Mouse (Mus musculus): ENCODE results near the gene 0610012G03Rik. TPM values are rescaled to one million over a fixed set of nuclear protein-coding genes. Genes with fewer than 3 reads are reported as not detected.

The 0610012G03Rik gene
- polyA plus RNA-seq, 1 experiment from 2014 or later: 113 TPM

DNA sequence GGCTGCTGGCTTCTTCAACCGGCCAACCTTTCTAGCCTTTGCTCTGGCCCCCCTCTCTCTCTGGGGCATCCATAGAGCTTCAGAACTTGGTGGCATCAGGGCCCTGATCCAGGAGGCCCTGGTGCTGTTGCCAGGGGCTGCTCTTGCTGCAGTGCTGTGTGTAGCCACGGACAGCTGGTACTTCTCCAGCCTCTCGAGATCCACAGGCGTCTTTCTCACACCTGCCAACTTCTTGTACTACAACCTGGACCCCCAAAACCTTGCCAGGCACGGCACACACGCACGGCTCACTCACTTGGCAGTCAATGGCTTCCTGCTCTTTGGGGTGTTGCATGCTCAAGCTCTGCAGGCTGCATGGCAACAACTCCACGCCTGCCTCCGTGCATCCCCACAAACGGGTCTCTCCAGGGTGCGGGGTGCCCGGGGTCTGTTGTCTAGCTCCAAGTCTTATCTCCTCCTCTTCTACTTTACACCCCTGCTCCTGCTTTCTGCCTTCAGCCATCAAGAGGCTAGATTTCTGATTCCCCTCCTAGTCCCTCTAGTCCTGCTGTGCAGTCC lies 3.5 kb downstream of the 0610012G03Rik start:
- Histone ChIP-seq H3K9ac (0 out of 2 replicates have a peak overlapping the region, but pooled peaks have one; percentile 31), H3K27me3 (no peaks in the 10 kb centered on the region), H3K4me1 (replicated peaks) (peaks cover 54% of the 10 kb centered on the region), H3K27ac (no peak overlapping the region), H3K36me3 (peaks cover 9% of the 10 kb centered on the region), H3K9me3 (no peaks in the 10 kb centered on the region), H3K4me2 (no peak overlapping the region), H3K4me3 (no peak overlapping the region)
- no peak for ATAC-seq (ENCODE audit: low FRiP score)
- WGBS: 91% methylated on average over 12 of the region's 12 CpGs

DNA sequence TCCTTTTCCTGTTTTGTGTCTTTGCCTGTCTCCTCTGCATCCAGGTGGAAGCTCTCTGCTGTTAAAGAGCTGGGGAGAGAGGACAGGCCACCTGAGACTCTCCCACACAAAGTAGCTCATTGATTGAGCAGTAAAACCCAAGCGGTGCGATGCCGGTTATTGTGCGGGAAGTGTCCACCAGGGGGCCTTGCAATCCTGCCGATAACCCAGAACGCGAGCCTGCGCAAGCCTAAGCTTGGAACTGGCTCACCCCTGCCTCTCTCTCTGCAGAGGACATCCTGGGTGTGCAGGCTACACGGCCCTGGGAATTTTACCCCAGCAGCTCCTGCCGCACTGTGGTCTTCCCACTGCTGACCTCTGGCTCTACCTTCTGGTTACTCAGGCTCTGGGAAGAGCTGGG lies 4.3 kb downstream of the 0610012G03Rik start:
- 4% methylated on average over 10 of the region's 10 CpGs for WGBS

DNA sequence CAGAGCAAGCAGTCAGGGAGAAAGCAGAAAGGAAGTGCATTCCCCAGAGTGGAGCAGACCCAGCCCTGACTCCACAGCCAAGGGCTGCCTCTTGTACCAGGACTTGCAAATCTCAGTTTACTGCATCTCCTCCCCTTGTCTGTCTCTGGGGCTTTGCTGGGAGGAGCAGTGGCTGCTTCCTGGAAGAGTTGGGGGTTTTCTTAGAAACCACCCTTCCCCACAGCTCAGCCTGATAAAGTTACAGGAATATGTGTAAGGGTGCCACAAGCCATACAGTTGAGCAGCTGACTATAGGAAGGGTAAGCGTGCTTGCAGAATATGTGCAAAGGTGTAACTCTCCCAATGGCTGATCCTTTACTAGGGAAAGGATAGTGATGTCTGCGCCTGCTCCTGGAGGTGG lies 7.7 kb downstream of the 0610012G03Rik start:
- Histone ChIP-seq H3K9ac (no peak overlapping the region), H3K27me3 (peaks cover 10% of the 10 kb centered on the region; the same call in 1 of the 2 replicates), H3K36me3 (peaks cover 8% of the 10 kb centered on the region), H3K4me3 (no peak overlapping the region), H3K9me3 (no peaks in the 10 kb centered on the region), H3K4me1 (replicated peaks) (peaks cover 23% of the 10 kb centered on the region), H3K27ac (no peak overlapping the region), H3K4me2 (no peak overlapping the region)
- ATAC-seq (ENCODE audit: low FRiP score): no peak
- WGBS: 79% methylated on average over 2 of the region's 2 CpGs

More for the DNA sequence above, 4.3 kb downstream of the 0610012G03Rik start:
- Histone ChIP-seq H3K4me1 (replicated peaks) (peaks cover 46% of the 10 kb centered on the region), H3K4me2 (0 out of 2 replicates have a peak overlapping the region, but pooled peaks have one; percentile 19), H3K27me3 (no peaks in the 10 kb centered on the region), H3K36me3 (peaks cover 9% of the 10 kb centered on the region), H3K27ac (no peak overlapping the region), H3K9me3 (no peaks in the 10 kb centered on the region), H3K4me3 (no peak overlapping the region), H3K9ac (peak overlapping the region; percentile 31; the same call in 1 of the 2 replicates)
- no peak; the same call in 1 of the 2 replicates for ATAC-seq (ENCODE audit: low FRiP score)

GRCm38 (mm10) chr16:31938856-31939255 lies 9.4 kb downstream of the 0610012G03Rik start:
- no peak for ATAC-seq (ENCODE audit: low FRiP score)
- no peaks in the 10 kb centered on the region for H3K9me3 ChIP-seq
- WGBS: 76% methylated on average over 6 of the region's 6 CpGs
- no peak overlapping the region for H3K4me2 ChIP-seq
- H3K9ac ChIP-seq: no peak overlapping the region
- peaks cover 25% of the 10 kb centered on the region for H3K4me1 ChIP-seq (replicated peaks)
- H3K4me3 ChIP-seq: no peak overlapping the region
- H3K36me3 ChIP-seq: no peaks in the 10 kb centered on the region; the same call in 1 of the 2 replicates
- H3K27ac ChIP-seq: no peak overlapping the region
- H3K27me3 ChIP-seq: peaks cover 16% of the 10 kb centered on the region; the same call in 1 of the 2 replicates

DNA sequence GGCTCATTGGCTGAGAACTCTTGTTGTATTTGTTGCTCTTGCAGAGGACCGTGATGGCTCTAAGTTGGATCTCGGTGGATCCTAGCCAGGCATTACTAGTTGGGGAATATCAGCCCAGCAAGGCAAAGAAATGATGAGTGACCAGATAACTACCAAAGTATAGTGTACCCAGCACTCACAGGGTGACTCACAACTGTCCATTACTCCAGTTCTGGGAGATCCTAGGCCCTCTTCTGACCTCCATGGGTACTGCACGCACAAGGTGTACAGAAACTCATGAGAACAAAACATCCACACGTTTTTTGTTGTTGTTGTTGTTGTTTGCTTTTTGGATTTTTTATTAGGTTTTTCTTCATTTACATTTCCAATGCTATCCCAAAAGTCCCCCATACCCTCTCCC lies 11.7 kb downstream of the 0610012G03Rik start:
- no peak for ATAC-seq (ENCODE audit: low FRiP score)
- Histone ChIP-seq H3K4me2 (no peak overlapping the region), H3K27ac (no peak overlapping the region), H3K4me1 (replicated peaks) (peaks cover 38% of the 10 kb centered on the region), H3K9me3 (no peaks in the 10 kb centered on the region), H3K9ac (no peak overlapping the region), H3K27me3 (peaks cover 16% of the 10 kb centered on the region; the same call in 1 of the 2 replicates), H3K4me3 (no peak overlapping the region), H3K36me3 (no peaks in the 10 kb centered on the region; the same call in 1 of the 2 replicates)
- 89% methylated on average over 4 of the region's 4 CpGs for WGBS

GRCm38 (mm10) chr16:31935091-31935979 lies 13.0 kb downstream of the 0610012G03Rik start:
- WGBS: 5% methylated on average over 36 of the region's 36 CpGs
- Histone ChIP-seq H3K4me1 (replicated peaks) (peaks cover 39% of the 10 kb centered on the region), H3K27ac (peak overlapping the region; percentile 98)

DNA sequence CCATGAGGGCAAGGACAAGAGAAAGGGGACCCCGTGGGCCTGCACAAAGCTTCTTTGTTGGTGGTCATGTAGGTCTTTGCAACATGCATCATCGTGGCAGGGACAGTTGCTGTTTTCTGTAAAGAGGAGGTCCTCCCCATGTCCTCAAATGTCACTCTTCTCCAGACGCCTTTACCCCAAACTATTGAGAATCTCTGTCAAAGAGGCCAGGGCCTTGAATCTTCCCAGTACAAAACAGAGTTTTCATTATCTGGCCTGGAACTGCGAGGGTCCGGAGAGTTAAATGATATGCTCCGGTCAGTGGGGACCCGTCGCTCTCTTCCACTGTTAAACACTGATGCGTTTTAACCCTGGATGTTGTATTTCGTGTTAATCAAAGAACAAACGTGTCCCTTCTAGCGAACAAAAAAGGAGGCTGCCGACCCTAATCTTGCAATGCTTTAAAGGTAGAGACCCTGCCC lies 13.7 kb downstream of the 0610012G03Rik start:
- H3K9ac ChIP-seq: peak overlapping the region; percentile 80
- no peak for ATAC-seq (ENCODE audit: low FRiP score)
- H3K4me2 ChIP-seq: peak overlapping the region; percentile 80
- H3K27me3 ChIP-seq: peaks cover 17% of the 10 kb centered on the region; the same call in 1 of the 2 replicates
- H3K4me3 ChIP-seq: peak overlapping the region; percentile 45
- H3K9me3 ChIP-seq: no peaks in the 10 kb centered on the region
- 9% methylated on average over 13 of the region's 13 CpGs for WGBS
- H3K27ac ChIP-seq: peak overlapping the region; percentile 98
- H3K36me3 ChIP-seq: no peaks in the 10 kb centered on the region
- peaks cover 39% of the 10 kb centered on the region for H3K4me1 ChIP-seq (replicated peaks)

More at GRCm38 (mm10) chr16:31935091-31935979, 13.0 kb downstream of the 0610012G03Rik start:
- peaks cover 16% of the 10 kb centered on the region; the same call in 1 of the 2 replicates for H3K27me3 ChIP-seq
- peak overlapping the region; percentile 80 for H3K9ac ChIP-seq
- no peaks in the 10 kb centered on the region for H3K36me3 ChIP-seq
- no peaks in the 10 kb centered on the region for H3K9me3 ChIP-seq
- peak overlapping the region; percentile 80 for H3K4me2 ChIP-seq
- peak overlapping the region; percentile 45 for H3K4me3 ChIP-seq
- no peak for ATAC-seq (ENCODE audit: low FRiP score)

DNA sequence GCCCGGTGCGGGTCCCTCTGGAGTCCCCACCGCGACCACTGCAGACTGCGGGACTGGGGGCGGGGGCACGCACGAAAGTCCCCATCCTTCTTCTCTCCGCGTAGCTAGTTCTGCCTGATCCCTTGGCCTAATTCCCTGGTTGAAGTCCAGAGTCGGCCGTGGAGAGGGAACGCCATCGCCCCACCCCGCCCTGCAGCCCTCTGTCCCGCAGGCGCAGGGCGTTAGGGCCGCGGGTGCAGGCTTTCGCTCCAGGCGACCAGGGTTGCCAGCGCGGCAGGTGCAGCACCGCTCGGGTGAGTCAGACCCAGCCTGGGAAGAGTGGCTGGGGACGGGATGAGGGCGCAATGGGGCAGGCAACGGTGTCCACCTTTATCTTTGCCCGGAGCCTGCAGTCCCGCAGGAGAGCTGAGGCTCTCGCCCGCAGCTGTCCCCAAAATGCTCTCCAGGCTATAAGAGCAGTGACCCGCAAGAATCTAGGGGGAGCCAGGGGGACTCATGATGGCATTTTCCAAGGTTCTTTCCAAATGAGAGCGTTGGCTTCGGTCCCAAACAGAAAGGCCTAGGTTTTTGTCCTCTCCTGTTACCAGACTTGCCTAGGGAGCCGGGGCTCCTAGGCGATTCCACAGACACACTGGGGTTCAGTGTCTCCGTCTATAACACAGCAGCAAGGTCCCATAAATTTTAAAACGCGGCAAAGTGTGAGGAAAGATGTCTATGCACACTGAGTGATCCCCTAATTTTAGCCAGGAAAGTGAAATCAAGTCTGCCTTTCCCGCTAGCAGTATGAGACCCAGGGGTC lies 14.3 kb downstream of the 0610012G03Rik start, which contains the start of gene Pigz:
Pigz (plus strand) TSS at position 101 of the 799 bp plus-strand sequence.
- H3K4me2 ChIP-seq: peak within 1 kb of the TSS; percentile 80
- H3K4me1 ChIP-seq (replicated peaks): peaks cover 39% of the 10 kb centered on the region
- peak within 1 kb of the TSS; percentile 80 for H3K9ac ChIP-seq
- WGBS: 3% methylated on average over 42 of the region's 42 CpGs
- H3K36me3 ChIP-seq: no peaks in the 10 kb centered on the region
- peaks cover 17% of the 10 kb centered on the region; the same call in 1 of the 2 replicates for H3K27me3 ChIP-seq
- H3K9me3 ChIP-seq: no peaks in the 10 kb centered on the region
- ATAC-seq (ENCODE audit: low FRiP score): peak; percentile 33; the same call in 1 of the 2 replicates
- H3K27ac ChIP-seq: peak within 1 kb of the TSS; percentile 98
- peak within 1 kb of the TSS; percentile 45 for H3K4me3 ChIP-seq

- H3K9me3 ChIP-seq: no peaks in the 10 kb centered on the region
- H3K36me3 ChIP-seq: no peaks in the 10 kb centered on the region
- H3K9ac ChIP-seq: peak overlapping the region; percentile 80
- peak overlapping the region; percentile 98 for H3K27ac ChIP-seq
- peaks cover 39% of the 10 kb centered on the region for H3K4me1 ChIP-seq (replicated peaks)
- H3K4me3 ChIP-seq: peak overlapping the region; percentile 45
- H3K27me3 ChIP-seq: peaks cover 17% of the 10 kb centered on the region; the same call in 1 of the 2 replicates
- peak overlapping the region; percentile 80 for H3K4me2 ChIP-seq
- under 1% methylated on average over 50 of the region's 50 CpGs for WGBS
- ATAC-seq (ENCODE audit: low FRiP score): peak; percentile 96
These were observed 15.2 kb downstream of the 0610012G03Rik start for GRCm38 (mm10) chr16:31932840-31933697.

DNA sequence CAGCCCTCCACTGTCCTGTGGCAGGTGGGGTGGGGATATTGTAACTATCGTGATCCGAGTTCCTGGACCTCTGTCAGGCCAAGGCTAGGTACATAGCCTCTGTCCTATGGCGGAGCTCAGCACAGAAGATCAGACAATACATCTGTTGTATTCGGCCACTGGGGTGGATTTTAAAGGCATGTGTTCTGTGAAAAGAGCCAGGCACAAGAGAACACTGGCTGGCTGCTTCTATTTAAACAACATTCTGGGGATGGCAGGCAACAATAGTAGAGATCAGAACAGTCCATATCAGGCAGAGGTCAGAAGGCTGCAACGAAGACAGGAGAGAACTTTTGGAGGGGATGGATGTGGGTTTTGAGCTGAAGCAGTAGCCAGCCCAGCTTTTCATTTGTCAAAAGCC lies 16.0 kb downstream of the 0610012G03Rik start:
- Histone ChIP-seq H3K9me3 (no peaks in the 10 kb centered on the region), H3K4me3 (no peak overlapping the region), H3K9ac (no peak overlapping the region; the same call in 1 of the 2 replicates), H3K36me3 (no peaks in the 10 kb centered on the region), H3K27ac (peak overlapping the region; percentile 98), H3K27me3 (peaks cover 17% of the 10 kb centered on the region; the same call in 1 of the 2 replicates), H3K4me2 (no peak overlapping the region; the same call in 1 of the 2 replicates), H3K4me1 (replicated peaks) (peaks cover 39% of the 10 kb centered on the region)
- 27% methylated on average over 5 of the region's 5 CpGs for WGBS
- ATAC-seq (ENCODE audit: low FRiP score): peak; percentile 1

GRCm38 (mm10) chr16:31931330-31931729 lies 17.0 kb downstream of the 0610012G03Rik start:
- peaks cover 39% of the 10 kb centered on the region for H3K4me1 ChIP-seq (replicated peaks)
- H3K4me2 ChIP-seq: no peak overlapping the region
- H3K9me3 ChIP-seq: no peaks in the 10 kb centered on the region
- ATAC-seq (ENCODE audit: low FRiP score): no peak
- H3K27ac ChIP-seq: no peak overlapping the region
- WGBS: 55% methylated on average over 17 of the region's 17 CpGs
- no peak overlapping the region for H3K9ac ChIP-seq
- H3K4me3 ChIP-seq: no peak overlapping the region
- H3K36me3 ChIP-seq: no peaks in the 10 kb centered on the region
- H3K27me3 ChIP-seq: peaks cover 14% of the 10 kb centered on the region; the same call in 1 of the 2 replicates

Measured in hindbrain, embryonic 13.5 days (tissue).